Mouse (Mus musculus): ENCODE results near the gene Atg4a.

Atg4a gene

GRCm38 (mm10) chrX:140956272-140956940 is at the start of gene Atg4a, which contains the start of gene Psmd10:
TSS of gene Atg4a (plus strand) at chrX:140956907.
TSS of gene Psmd10 (minus strand) at chrX:140956728.
- peak; percentile 92 for DNase-seq (ENCODE audit: low spot score)

DNA sequence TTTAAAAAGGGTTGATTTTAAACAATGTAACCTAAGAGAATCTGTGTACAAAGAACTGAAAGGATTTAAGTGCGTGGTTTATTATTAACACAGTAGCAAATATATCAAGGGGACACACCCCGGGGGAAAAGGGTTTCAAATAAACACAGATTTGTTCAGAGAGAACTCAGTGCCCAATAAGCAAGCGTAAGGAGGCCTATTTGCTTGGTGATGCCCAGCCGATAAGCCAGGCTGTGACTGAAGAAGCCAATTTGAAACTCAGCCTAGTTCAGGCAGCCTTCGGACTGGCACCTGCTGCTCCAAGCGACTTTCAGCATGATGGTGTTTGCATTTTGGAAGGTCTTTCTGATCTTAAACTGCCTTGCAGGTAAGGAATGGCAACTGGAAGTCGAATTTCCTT is 49.3 kb upstream of the Atg4a start, which contains the start of gene Vsig1:
Gene Vsig1, plus strand, starts transcription at position 249 of the 400 bp plus-strand sequence.
- DNase-seq (ENCODE audit: low spot score), result no peak

- DNase-seq (ENCODE audit: low spot score), result no peak
These were observed 35.4 kb upstream of the Atg4a start for GRCm38 (mm10) chrX:140921321-140921720.

- DNase-seq (ENCODE audit: low spot score), result no peak
These were observed 24.6 kb upstream of the Atg4a start for GRCm38 (mm10) chrX:140932066-140932465.

GRCm38 (mm10) chrX:140933263-140933662 is 23.4 kb upstream of the Atg4a start:
- no peak for DNase-seq (ENCODE audit: low spot score)

DNA sequence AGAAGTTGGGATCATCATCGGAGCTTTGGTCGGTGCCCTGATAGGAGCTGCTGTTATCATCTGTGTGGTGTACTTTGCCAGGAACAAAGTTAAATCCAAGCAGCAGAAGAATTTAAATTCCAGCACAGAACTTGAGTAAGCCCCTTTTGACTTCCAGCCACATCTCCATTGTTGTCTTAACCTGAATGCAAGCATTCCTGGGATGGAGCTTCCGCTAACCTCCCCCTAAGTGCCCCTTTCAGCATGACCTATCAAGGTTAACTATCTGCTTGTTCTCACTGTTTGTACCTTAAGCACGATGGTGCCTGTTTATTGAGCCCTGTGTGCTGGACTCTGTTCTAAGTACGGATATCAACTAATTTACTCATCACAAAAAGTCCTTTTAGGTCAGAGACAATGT is 20.4 kb upstream of the Atg4a start:
- DNase-seq (ENCODE audit: low spot score), result no peak

- DNase-seq (ENCODE audit: low spot score), result no peak
These were observed 3.1 kb upstream of the Atg4a start for GRCm38 (mm10) chrX:140953618-140954017.

DNA sequence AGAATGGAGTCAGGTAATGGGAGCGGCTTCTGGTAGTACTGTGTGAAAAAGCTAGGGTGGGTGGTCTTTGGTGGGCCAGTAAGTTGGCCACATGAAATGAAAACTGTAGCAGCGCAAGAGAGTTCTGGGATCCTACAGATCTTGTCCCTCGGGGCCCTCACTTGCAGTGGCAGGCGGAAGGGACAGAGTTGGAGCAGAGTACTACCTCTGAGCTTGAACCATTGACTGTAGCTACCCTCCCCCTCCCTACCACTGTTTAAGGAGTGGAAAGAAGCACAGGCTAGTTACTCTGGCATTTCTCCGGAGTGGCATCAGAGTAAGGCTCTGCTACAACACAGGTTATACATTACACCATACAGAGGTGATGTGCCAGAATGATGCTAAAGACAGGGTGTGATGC is 252 bp downstream of the Atg4a start:
- peak; percentile 5 for DNase-seq (ENCODE audit: low spot score)

DNA sequence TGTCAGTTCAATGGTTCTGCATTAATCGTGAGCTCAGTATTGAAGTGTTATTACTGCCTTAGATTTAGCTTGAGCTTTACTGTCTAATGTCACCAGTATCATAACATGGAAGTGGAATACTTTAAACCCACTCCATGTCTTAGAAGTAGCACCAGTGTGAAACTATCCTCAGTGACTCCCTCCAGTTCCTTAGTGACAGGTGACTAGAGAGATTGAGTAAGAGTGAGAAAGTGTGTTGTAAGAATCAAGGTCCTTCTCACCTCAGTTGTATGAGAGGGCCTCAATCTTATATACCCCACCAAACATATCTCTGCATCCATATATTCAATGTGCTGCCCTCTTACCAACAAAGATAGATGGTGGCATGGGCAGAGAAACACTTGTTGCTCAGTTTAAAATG is 22.2 kb downstream of the Atg4a start:
- no peak for DNase-seq (ENCODE audit: low spot score)

DNA sequence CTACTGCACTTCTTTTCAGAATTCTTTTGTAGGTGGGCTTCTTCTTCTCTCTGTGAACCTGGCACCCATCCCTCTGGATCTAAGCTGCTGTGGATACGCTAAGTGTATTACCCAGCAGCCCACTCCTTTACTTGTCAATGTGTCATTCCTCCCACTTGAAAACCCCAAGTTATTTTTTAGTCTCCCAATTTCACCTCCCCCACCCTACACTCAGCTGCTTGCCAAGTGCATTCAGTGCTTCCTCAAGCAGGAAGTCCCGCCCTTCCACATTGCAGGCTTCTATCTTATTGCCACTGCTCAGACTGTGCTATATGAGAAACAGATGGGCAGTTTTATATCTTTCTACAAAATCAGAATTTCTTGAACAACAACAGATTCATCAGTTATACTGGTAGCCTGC is 22.8 kb downstream of the Atg4a start:
- DNase-seq (ENCODE audit: low spot score), result no peak

DNA sequence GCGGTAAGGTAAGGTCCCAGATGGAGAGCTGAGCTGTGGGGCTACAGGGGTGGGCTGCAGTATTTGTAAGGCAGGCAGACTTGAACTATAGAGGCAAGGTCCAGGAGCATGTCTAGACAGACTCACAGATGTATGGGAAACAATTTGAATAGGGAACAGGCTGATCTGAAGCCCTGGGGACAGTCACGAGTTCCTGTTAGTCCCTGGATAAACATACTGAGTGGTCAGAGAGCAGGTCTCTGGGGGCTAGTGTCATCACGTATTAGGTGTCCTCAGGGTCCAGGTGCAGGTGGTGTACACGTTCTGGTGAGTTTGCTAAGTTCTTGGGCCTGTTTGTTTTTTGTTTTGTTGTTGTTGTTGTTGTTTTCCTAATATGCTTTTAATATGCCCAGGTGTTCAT is 23.5 kb downstream of the Atg4a start:
- DNase-seq (ENCODE audit: low spot score), result no peak

DNA sequence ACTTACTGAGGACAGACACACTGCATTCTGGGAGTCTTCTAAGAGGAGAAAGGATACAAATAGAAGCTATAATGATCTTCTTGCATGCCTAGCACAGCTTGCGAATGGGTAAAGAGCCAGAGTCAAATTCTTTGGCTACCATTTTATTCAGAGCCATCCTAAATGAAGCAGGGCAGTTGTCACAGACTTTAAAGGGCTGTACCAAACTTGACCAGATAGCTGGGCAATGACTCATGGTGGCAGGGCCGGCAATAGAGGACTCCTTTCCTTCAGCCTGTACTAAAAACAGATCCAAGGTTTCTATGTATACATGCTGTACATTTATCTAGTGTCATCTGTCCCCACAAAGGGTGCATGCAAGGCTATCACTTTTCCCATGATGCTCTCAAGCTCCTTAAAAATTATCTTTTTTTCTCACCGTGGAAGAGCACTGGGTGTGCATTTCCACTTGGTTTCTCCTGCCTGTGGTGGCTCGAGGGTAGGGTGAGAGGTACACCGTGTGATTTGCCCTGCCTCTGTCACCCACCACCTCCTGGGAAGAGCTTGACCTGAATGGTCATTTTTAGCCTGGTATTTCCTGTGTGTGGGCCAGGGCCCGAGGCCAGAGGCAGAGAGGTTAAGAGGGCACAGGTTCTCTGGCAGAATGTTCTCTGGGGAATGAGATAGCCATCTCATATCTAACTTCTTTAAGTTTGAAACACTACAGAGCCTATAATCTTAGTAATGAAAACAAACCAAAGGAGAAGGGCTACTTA is 26.7 kb downstream of the Atg4a start:
- DNase-seq (ENCODE audit: low spot score), result no peak

GRCm38 (mm10) chrX:140984795-140985194 is 28.1 kb downstream of the Atg4a start:
- DNase-seq (ENCODE audit: low spot score), result no peak

GRCm38 (mm10) chrX:140985256-140985655 is 28.5 kb downstream of the Atg4a start:
- no peak for DNase-seq (ENCODE audit: low spot score)

GRCm38 (mm10) chrX:140996909-140997516 is 40.3 kb downstream of the Atg4a start:
- DNase-seq (ENCODE audit: low spot score), result no peak

DNA sequence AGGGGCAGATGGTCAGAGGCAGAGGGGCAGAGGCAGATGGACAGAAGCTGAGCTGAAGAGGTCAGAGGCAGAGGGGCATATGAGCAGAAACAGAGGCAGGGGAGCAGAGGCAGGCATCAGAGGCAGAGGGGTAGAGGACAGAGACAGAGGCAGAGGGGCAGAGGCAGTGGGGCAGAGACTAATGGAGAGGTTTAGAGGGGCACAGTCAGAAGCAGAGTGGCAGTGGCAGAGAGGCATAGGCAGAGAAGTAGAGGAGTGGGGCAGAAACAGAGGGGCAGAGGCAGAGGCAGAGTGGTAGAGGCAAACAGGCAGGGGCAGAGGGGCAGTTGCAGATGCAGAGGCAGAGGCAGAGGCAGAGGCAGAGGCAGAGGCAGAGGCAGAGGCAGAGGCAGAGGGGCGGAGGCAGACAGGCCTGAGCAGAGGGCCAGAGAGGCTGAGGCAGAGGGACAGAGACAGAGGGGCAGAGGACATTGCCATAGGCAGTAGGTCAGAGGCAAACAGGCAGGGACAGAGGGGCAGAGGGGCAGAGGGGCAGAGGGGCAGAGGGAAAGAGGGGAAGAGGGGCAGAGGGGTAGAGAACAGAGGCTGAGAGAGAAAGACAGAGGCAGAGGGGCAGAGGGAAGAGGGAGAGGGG is 41.3 kb downstream of the Atg4a start:
- DNase-seq (ENCODE audit: low spot score), result no peak

DNA sequence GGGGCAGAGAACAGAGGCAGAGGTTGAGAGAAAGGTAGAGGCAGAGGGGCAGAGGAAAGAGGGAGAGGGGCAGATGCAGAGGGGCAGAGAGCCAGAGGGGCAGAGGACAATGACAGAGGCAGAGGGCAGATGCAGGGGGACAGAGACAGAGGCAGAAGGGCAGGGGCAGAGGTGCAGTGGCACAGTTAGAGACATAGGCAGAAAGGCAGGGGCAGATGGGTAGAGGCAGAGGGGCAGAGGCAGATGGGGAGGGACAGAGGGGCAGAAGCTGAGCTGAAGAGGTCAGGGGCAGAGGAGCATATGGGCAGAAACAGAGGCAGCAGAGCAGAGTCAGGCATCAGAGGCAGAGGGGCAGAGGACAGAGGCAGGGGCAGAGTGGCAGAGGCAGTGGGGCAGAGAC is 42.2 kb downstream of the Atg4a start:
- DNase-seq (ENCODE audit: low spot score), result no peak

DNA sequence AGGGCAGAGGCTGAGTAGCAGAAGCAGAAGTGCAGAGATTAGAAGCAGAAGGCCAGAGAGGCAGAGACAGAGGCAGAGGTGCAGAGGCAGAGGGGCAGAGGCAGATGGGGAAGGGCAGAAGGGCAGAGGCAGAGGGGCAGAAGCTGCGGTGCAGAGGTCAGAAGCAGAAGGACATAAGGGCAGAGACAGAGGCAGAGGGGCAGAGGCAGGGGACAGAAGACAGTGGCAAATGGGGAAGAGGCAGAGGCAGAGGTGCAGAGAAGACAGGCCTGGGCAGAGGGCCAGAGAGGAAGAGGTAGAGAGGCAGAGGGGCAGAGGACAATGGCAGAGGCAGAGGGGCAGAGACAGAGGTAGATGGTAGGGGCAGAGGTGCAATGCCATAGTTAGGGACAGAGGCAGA is 193.0 kb downstream of the Atg4a start:
- no peak for DNase-seq (ENCODE audit: low spot score)

DNA sequence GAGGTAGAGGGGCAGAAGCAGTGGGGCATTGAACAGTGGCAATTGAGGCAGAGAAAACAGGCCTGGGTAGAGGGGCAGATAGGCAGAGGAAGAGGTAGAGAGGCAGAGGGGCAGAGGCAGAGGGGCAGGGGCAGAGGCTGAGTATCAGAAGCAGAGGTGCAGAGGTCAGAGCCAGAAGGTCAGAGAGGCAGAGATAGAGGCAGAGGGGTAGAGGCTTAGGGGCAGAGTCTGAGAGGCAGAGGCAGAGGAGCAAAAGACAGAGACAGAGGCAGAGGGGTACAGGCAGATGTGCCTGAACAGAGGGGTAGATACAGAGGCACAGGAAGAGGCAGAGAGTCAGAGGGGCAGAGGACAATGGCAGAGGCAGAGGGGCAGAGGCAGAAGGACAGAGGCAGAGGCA is 193.6 kb downstream of the Atg4a start:
- no peak for DNase-seq (ENCODE audit: low spot score)

GRCm38 (mm10) chrX:141151182-141151581 is 194.5 kb downstream of the Atg4a start:
- no peak for DNase-seq (ENCODE audit: low spot score)

GRCm38 (mm10) chrX:141156696-141157095 is 200.0 kb downstream of the Atg4a start:
- peak; percentile 15 for DNase-seq (ENCODE audit: low spot score)

DNA sequence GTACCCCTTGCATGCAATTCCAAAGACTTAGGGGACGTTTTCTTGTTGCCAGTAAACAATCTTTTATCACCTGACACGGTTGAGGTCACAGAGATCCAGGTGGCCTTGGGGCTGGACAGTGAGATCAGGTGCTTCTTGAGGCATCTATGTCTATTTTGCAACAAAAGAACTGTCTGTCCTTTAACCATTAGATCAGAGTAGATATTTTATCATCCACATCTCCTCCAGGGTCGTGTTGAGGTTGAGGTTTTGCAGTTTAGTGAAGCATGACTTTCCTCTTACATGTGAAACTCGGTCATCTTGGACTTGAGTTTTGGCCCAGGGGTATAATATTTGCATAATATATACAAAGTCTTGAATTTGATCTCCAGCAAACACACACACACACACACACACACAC is 200.9 kb downstream of the Atg4a start:
- no peak for DNase-seq (ENCODE audit: low spot score)

GRCm38 (mm10) chrX:141158160-141158559 is 201.5 kb downstream of the Atg4a start:
- DNase-seq (ENCODE audit: low spot score), result peak; percentile 16
